Mouse (Mus musculus) forelimb bud, embryonic 11.5 days (tissue): ENCODE data around the gene Ldlrap1.
"Not testable (repeated sequence)": the region's sequence is repeated elsewhere in the genome, so short reads cannot be mapped to it uniquely, and the experiment has no call there.

Source experiments
- DNase-seq: peaks from one replicate; pipeline ENCODE4 v3.0.0-alpha.2; 2012; ENCODE audit warnings: low read depth, low spot score

Ldlrap1 gene

GRCm38 (mm10) chr4:134767426-134768225 lies at the start of gene Ldlrap1:
Gene Ldlrap1 (minus strand): TSS chr4:134768024.
- DNase-seq: peak; percentile 67

GRCm38 (mm10) chr4:134814229-134814571 lies 46.4 kb upstream of the Ldlrap1 start:
- DNase-seq: no peak

- DNase-seq: no peak
These were observed 45.8 kb upstream of the Ldlrap1 start for GRCm38 (mm10) chr4:134813406-134814228.

GRCm38 (mm10) chr4:134804765-134805164 lies 36.9 kb upstream of the Ldlrap1 start:
- no peak for DNase-seq

GRCm38 (mm10) chr4:134802765-134803164 lies 34.9 kb upstream of the Ldlrap1 start:
- DNase-seq: no peak

- DNase-seq: no peak
These were observed 34.3 kb upstream of the Ldlrap1 start for GRCm38 (mm10) chr4:134802155-134802554.

GRCm38 (mm10) chr4:134800693-134801092 lies 32.9 kb upstream of the Ldlrap1 start:
- DNase-seq: no peak

- DNase-seq: no peak
These were observed 32.3 kb upstream of the Ldlrap1 start for GRCm38 (mm10) chr4:134800098-134800497.

- DNase-seq: peak; percentile 75
These were observed 31.4 kb upstream of the Ldlrap1 start for GRCm38 (mm10) chr4:134799272-134799671.

- DNase-seq: no peak
These were observed 31.0 kb upstream of the Ldlrap1 start for GRCm38 (mm10) chr4:134798861-134799260.

GRCm38 (mm10) chr4:134797621-134798020 lies 29.8 kb upstream of the Ldlrap1 start:
- no peak for DNase-seq

- no peak for DNase-seq
These were observed 28.9 kb upstream of the Ldlrap1 start for GRCm38 (mm10) chr4:134796581-134797361.

GRCm38 (mm10) chr4:134795819-134796485 lies 28.1 kb upstream of the Ldlrap1 start:
- no peak for DNase-seq

GRCm38 (mm10) chr4:134794959-134795358 lies 27.1 kb upstream of the Ldlrap1 start:
- DNase-seq: not testable (repeated sequence)

- DNase-seq: peak; percentile 65
These were observed 25.6 kb upstream of the Ldlrap1 start for GRCm38 (mm10) chr4:134793213-134793956.

GRCm38 (mm10) chr4:134791731-134792130 lies 23.9 kb upstream of the Ldlrap1 start:
- DNase-seq: no peak

GRCm38 (mm10) chr4:134786946-134787345 lies 19.1 kb upstream of the Ldlrap1 start:
- no peak for DNase-seq

GRCm38 (mm10) chr4:134784701-134785100 lies 16.9 kb upstream of the Ldlrap1 start:
- peak; percentile 69 for DNase-seq

- peak; percentile 38 for DNase-seq
These were observed 11.5 kb upstream of the Ldlrap1 start for GRCm38 (mm10) chr4:134779136-134779934.

GRCm38 (mm10) chr4:134776246-134776645 lies 8.4 kb upstream of the Ldlrap1 start:
- no peak for DNase-seq
